Mouse (Mus musculus): ENCODE measurements around the gene Cmc1.

Gene Cmc1

GRCm38 (mm10) chr9:118029490-118029889 is 120.5 kb downstream of the Cmc1 start:
- DNase-seq: no peak

GRCm38 (mm10) chr9:118024966-118025365 is 125.0 kb downstream of the Cmc1 start:
- no peak for DNase-seq

All from right cerebral cortex, postnatal 4 days (tissue).